Mouse (Mus musculus) small intestine, adult 2 months (tissue): Measurements from ENCODE around the gene Ppp1r13b. TPM values are rescaled to one million over a fixed set of nuclear protein-coding genes. Genes with fewer than 3 reads are reported as not detected.

Source experiments
- H3K27ac ChIP-seq: fragments of 200-500 bp; 2 replicates; pipeline ENCODE4 v1.5.1; 2012; ENCODE audit warnings: low read depth, low read length, control low read depth, inconsistent platforms; ENCODE audit not compliant: insufficient read depth
- H3K27me3 ChIP-seq: fragments of 200-500 bp; 2 replicates; pipeline ENCODE4 v1.6.1; 2012; ENCODE audit warnings: mild to moderate bottlenecking, moderate library complexity, low read length, inconsistent platforms; ENCODE audit not compliant: control insufficient read depth, insufficient read depth
- H3K36me3 ChIP-seq: fragments of 200-500 bp; 2 replicates; pipeline ENCODE4 v1.6.1; 2012; ENCODE audit warnings: mild to moderate bottlenecking, low read length, control low read depth, inconsistent platforms; ENCODE audit not compliant: control insufficient read depth, insufficient read depth
- H3K4me1 ChIP-seq: fragments of 200-500 bp; 2 replicates; pipeline ENCODE4 v1.6.1; 2012; ENCODE audit warnings: low read length, inconsistent platforms, mixed read lengths; ENCODE audit not compliant: control insufficient read depth, insufficient read depth, insufficient read length
- H3K4me3 ChIP-seq: fragments of 200-500 bp; 2 replicates; pipeline ENCODE4 v1.5.1; 2012; ENCODE audit warnings: low read depth, mild to moderate bottlenecking, control low read depth, inconsistent platforms, low read length, moderate library complexity
- CTCF ChIP-seq: fragments of 200-500 bp; IDR thresholded peaks from 2 replicates; pipeline ENCODE4 v1.5.1; 2012; ENCODE audit warnings: low read depth, mild to moderate bottlenecking, control low read depth, inconsistent platforms, low read length, moderate library complexity, mixed read lengths; ENCODE audit not compliant: insufficient replicate concordance, insufficient read length; ENCODE audit errors: extremely low read depth
- POLR2A ChIP-seq: fragments of 200-500 bp; IDR thresholded peaks from 2 replicates; pipeline ENCODE4 v1.6.1; 2012; ENCODE audit warnings: low read depth, mild to moderate bottlenecking, control low read depth, inconsistent platforms, low read length, moderate library complexity
- WGBS: fragments of 180-500 bp; shearing (Covaris S2); methylation state at CpG from one replicate; pipeline ENCODE4 v1.1.7; 2018; 5-methylcytosine and 5-hydroxymethylcytosine counted together
- polyA plus RNA-seq: library from polyadenylated mRNA; depleted of rRNA; stranded (reverse); fragments of >200 nt; gene quantifications from 2 replicates; pipeline ENCODE4 v1.2.3, GENCODE M21; 2012

Gene Ppp1r13b
- polyA plus RNA-seq, 1 experiment, result 22.8 TPM

DNA sequence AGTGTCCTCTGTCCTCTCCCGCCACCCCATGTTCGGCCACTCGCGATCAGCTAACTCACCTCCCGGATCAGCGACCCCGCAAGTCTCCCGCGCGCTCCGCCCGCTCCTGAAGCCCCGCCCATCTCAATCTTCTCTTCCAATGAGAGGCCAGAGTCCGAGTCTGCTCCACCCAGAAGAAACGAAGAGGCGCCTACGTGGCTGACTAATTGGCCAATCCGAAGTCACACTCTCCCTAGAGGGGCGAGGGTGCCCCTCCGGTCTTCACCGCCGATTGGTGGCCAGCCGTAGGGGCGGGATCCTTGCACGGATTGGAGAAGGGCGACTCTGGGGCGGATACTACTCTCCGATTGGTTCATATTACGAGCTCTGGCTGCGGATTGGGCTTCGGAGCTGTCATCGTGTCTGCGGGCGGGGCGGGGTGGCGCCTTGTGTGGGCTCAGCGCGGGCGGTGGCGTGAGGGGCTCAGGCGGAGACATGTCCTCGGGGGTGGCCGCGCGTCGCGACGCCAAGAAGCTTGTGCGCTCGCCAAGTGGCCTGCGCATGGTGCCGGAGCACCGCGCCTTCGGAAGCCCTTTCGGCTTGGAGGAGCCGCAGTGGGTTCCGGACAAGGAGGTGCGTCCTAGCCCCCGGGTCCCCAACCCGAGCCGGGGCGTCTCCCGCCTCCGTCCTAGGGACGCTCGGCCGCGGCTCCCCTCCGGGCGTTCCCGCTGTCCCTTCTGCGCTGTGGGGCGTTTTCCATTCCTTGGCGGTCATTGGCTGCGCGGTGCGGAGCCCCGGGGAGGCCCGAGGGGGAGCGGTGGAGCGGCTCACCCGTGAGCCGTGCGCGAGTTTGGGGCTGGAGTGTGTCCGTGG is 93.9 kb downstream of the Ppp1r13b start, which contains the start of the genes Xrcc3 and Zfyve21:
TSS of gene Xrcc3 (minus strand) at position 108 of the 852 bp plus-strand sequence.
TSS of gene Zfyve21 (plus strand) at position 405 of the 852 bp plus-strand sequence.
- WGBS, result under 1% methylated on average over 87 of the region's 87 CpGs
- Histone ChIP-seq H3K4me1 (peaks cover 29% of the 10 kb centered on the region), H3K36me3 (peaks cover 2% of the 10 kb centered on the region; the same call in 1 of the 2 replicates), H3K27me3 (no peaks in the 10 kb centered on the region), H3K4me3 (peak within 1 kb of the TSS; percentile 94), H3K27ac (peak within 1 kb of the TSS; percentile 99)
- peak; percentile 85 for TF ChIP-seq POLR2A
- TF ChIP-seq CTCF, result no peak

DNA sequence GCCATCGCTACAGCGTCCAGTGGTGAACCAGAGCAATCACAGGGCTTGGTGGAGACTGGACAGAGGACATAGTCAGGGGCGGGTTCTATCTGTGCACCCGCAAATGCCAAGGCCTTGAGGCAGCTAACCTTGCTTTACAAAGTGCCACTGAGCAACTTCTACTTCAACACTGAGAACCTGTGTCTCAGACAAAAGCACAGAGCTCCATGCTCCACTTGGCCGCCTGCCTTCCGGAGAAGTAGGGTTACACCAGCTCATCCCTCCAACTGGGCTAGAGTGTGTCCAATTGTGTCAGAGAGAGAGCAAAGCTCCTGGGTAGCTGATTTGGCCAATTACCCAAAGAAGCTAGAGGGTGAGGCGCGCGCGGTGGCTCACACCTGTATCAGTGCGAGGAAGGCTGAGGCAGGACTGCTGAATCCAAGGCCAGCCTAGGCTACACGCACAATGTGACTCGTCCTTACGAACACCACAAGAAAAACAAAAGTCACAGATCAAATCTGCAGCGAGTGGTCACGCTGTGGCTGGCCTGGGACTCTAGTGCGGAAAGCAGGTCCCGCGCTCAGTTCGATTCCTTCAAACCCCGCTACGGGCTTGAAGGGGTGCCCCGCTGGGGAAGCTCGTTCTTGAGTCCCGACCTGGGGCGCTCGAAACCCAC is 94.7 kb downstream of the Ppp1r13b start:
- WGBS, result 3% methylated on average over 27 of the region's 27 CpGs
- Histone ChIP-seq H3K27ac (no peak overlapping the region), H3K4me3 (peak overlapping the region; percentile 80), H3K36me3 (peaks cover 3% of the 10 kb centered on the region; the same call in 1 of the 2 replicates), H3K4me1 (peaks cover 22% of the 10 kb centered on the region), H3K27me3 (no peaks in the 10 kb centered on the region)
- TF ChIP-seq POLR2A (no peak), CTCF (no peak)

- peak overlapping the region; percentile 80; the same call in 1 of the 2 replicates for H3K4me3 ChIP-seq
- peaks cover 8% of the 10 kb centered on the region; the same call in 1 of the 2 replicates for H3K36me3 ChIP-seq
- no peak overlapping the region for H3K27ac ChIP-seq
- H3K4me1 ChIP-seq, result peaks cover 20% of the 10 kb centered on the region
- 30% methylated on average over 12 of the region's 12 CpGs for WGBS
- no peaks in the 10 kb centered on the region for H3K27me3 ChIP-seq
- TF ChIP-seq CTCF, result no peak
- TF ChIP-seq POLR2A, result no peak
Measured at GRCm38 (mm10) chr12:111812611-111813010, 95.3 kb downstream of the Ppp1r13b start.

GRCm38 (mm10) chr12:111812075-111812474 is 95.8 kb downstream of the Ppp1r13b start:
- no peak for TF ChIP-seq POLR2A
- no peak for TF ChIP-seq CTCF

DNA sequence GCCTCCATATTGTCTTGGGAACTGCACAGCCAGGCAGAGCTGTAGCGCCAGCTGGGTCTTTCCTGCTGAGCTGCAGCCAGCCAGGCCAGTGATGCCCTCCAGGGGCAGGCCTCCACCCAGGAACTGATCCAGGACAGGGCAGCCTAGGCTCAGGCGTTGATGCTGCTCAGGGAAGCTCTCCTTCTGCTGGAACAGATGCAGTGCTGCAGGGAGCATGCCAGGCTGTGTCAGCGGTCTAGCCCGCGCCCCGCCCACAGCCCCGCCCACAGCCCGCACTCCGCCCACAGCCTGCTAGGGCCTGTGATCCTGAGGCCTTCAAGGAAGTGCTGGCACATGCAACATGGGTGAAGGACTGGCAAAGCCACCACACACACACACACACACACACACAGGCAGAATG is 98.1 kb downstream of the Ppp1r13b start:
- peaks cover 28% of the 10 kb centered on the region for H3K36me3 ChIP-seq
- 6% methylated on average over 9 of the region's 9 CpGs for WGBS
- H3K4me3 ChIP-seq, result no peak overlapping the region
- peaks cover 14% of the 10 kb centered on the region for H3K4me1 ChIP-seq
- TF ChIP-seq POLR2A (peak; percentile 16; the same call in 1 of the 2 replicates), CTCF (no peak)
- H3K27me3 ChIP-seq, result no peaks in the 10 kb centered on the region
- H3K27ac ChIP-seq, result no peak overlapping the region

More at GRCm38 (mm10) chr12:111812075-111812474, 95.8 kb downstream of the Ppp1r13b start:
- no peaks in the 10 kb centered on the region for H3K27me3 ChIP-seq
- H3K27ac ChIP-seq, result no peak overlapping the region
- H3K4me3 ChIP-seq, result no peak overlapping the region
- peaks cover 11% of the 10 kb centered on the region; the same call in 1 of the 2 replicates for H3K36me3 ChIP-seq
- H3K4me1 ChIP-seq, result peaks cover 18% of the 10 kb centered on the region
- WGBS, result 87% methylated on average over 13 of the region's 13 CpGs

GRCm38 (mm10) chr12:111808775-111809174 is 99.1 kb downstream of the Ppp1r13b start:
- Histone ChIP-seq H3K4me1 (peaks cover 17% of the 10 kb centered on the region), H3K36me3 (peaks cover 35% of the 10 kb centered on the region), H3K27me3 (no peaks in the 10 kb centered on the region), H3K4me3 (no peak overlapping the region), H3K27ac (no peak overlapping the region)
- no peak for TF ChIP-seq POLR2A
- no peak for TF ChIP-seq CTCF
- WGBS, result 92% methylated on average over 6 of the region's 6 CpGs

DNA sequence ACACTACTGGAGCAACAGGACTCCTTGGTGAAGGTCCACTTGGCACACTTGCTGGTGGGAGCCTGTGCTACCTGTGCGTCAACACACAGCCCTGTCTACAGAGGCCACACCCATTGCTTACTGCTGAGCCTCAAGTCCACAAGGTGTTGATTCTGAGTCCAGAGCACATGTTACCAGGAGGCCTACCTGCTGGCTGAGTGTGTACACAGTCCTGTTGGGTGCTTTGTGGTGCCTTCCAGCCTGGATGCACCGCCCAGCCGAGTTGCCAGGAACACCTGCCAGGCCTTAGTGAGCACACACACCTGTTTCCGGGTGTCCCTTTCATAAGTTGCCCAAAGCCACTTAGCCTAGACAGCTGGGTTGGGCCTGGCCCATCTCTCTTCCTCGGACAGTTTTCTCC is 104.4 kb downstream of the Ppp1r13b start:
- 0 out of 2 replicates have a peak overlapping the region, but pooled peaks have one; percentile 14 for H3K27ac ChIP-seq
- WGBS, result 22% methylated on average over 5 of the region's 5 CpGs
- H3K36me3 ChIP-seq, result peaks cover 50% of the 10 kb centered on the region
- H3K27me3 ChIP-seq, result no peaks in the 10 kb centered on the region
- H3K4me3 ChIP-seq, result no peak overlapping the region
- H3K4me1 ChIP-seq, result peaks cover 10% of the 10 kb centered on the region
- TF ChIP-seq POLR2A, result no peak
- TF ChIP-seq CTCF, result no peak
